Mouse (Mus musculus) thymus, adult 2 months (tissue): ENCODE results near the gene Slpi. TPM values are rescaled to one million over a fixed set of nuclear protein-coding genes. Genes with fewer than 3 reads are reported as not detected.

Experiments used
- DNase-seq: peaks from one replicate; pipeline ENCODE4 v3.0.0; 2021
- H3K27ac ChIP-seq: fragments of 200-500 bp; 2 replicates; pipeline ENCODE4 v1.5.1; 2012; ENCODE audit warnings: low read length, control low read depth; ENCODE audit not compliant: control insufficient read depth, insufficient read depth
- H3K27me3 ChIP-seq: fragments of 200-500 bp; 2 replicates; pipeline ENCODE4 v1.6.1; 2012; ENCODE audit warnings: mild to moderate bottlenecking, low read length, moderate library complexity, mixed read lengths; ENCODE audit not compliant: control insufficient read depth, insufficient read depth
- H3K36me3 ChIP-seq: fragments of 200-500 bp; 2 replicates; pipeline ENCODE4 v1.6.1; 2012; ENCODE audit warnings: mild to moderate bottlenecking, low read length, moderate library complexity; ENCODE audit not compliant: control insufficient read depth, insufficient read depth
- H3K4me1 ChIP-seq: fragments of 200-500 bp; replicated peaks from 2 replicates; pipeline ENCODE4 v1.6.1; 2012; ENCODE audit warnings: low read length; ENCODE audit not compliant: control insufficient read depth, insufficient read depth
- H3K4me3 ChIP-seq: fragments of 200-500 bp; 2 replicates; pipeline ENCODE4 v1.5.1; 2012; ENCODE audit warnings: mild to moderate bottlenecking, low read length, control low read depth, moderate library complexity; ENCODE audit not compliant: control insufficient read depth, insufficient read depth
- CTCF ChIP-seq: fragments of 200-500 bp; IDR thresholded peaks from 2 replicates; pipeline ENCODE4 v1.5.1; 2012; ENCODE audit warnings: mild to moderate bottlenecking, control low read depth, low read length, moderate library complexity, borderline replicate concordance; ENCODE audit not compliant: control insufficient read depth, poor library complexity, insufficient read depth; ENCODE audit errors: extremely low read depth
- POLR2A ChIP-seq: fragments of 200-500 bp; IDR thresholded peaks from 2 replicates; pipeline ENCODE4 v1.6.1; 2012; ENCODE audit warnings: mild to moderate bottlenecking, low read length, control low read depth, moderate library complexity; ENCODE audit not compliant: control insufficient read depth, poor library complexity, insufficient read depth; ENCODE audit errors: extremely low read depth
- WGBS: fragments of 180-500 bp; shearing (Covaris S2); methylation state at CpG from one replicate; pipeline ENCODE4 v1.1.7; 2018; 5-methylcytosine and 5-hydroxymethylcytosine counted together
- polyA plus RNA-seq: library from polyadenylated mRNA; depleted of rRNA; stranded (reverse); fragments of >200 nt; gene quantifications from 2 replicates; pipeline ENCODE4 v1.2.3, GENCODE M21; 2012

Gene Slpi
- polyA plus RNA-seq, 1 experiment = 7.5 TPM

- Histone ChIP-seq H3K27me3 (no peaks in the 10 kb centered on the region; the same call in 1 of the 2 replicates), H3K4me3 (no peak overlapping the region)
- DNase-seq = no peak
These were observed 5.9 kb downstream of the Slpi start for GRCm38 (mm10) chr2:164382971-164383370.

GRCm38 (mm10) chr2:164381726-164382125 lies 7.2 kb downstream of the Slpi start:
- Histone ChIP-seq H3K4me1 (no peaks in the 10 kb centered on the region), H3K36me3 (no peaks in the 10 kb centered on the region), H3K27me3 (no peaks in the 10 kb centered on the region; the same call in 1 of the 2 replicates), H3K4me3 (no peak overlapping the region), H3K27ac (no peak overlapping the region)
- 90% methylated on average over 8 of the region's 8 CpGs for WGBS
- TF ChIP-seq POLR2A (no peak), CTCF (no peak)
- DNase-seq = no peak

More at GRCm38 (mm10) chr2:164382971-164383370, 5.9 kb downstream of the Slpi start:
- Histone ChIP-seq H3K27ac (no peak overlapping the region), H3K4me1 (no peaks in the 10 kb centered on the region), H3K36me3 (no peaks in the 10 kb centered on the region)
- TF ChIP-seq CTCF (no peak), POLR2A (no peak)
- WGBS = 62% methylated on average over 3 of the region's 3 CpGs

GRCm38 (mm10) chr2:164377478-164378426 lies 11.1 kb downstream of the Slpi start:
- H3K4me1 ChIP-seq = no peaks in the 10 kb centered on the region
- 91% methylated on average over 15 of the region's 15 CpGs for WGBS
- H3K27ac ChIP-seq = no peak overlapping the region
- no peak for DNase-seq
- H3K36me3 ChIP-seq = no peaks in the 10 kb centered on the region
- no peak for TF ChIP-seq CTCF
- no peak for TF ChIP-seq POLR2A
- no peak overlapping the region for H3K4me3 ChIP-seq
- no peaks in the 10 kb centered on the region for H3K27me3 ChIP-seq

GRCm38 (mm10) chr2:164373187-164373586 lies 15.7 kb downstream of the Slpi start:
- WGBS = 39% methylated on average over 4 of the region's 4 CpGs
- H3K27me3 ChIP-seq = no peaks in the 10 kb centered on the region
- H3K36me3 ChIP-seq = no peaks in the 10 kb centered on the region
- no peak for DNase-seq
- H3K4me1 ChIP-seq = no peaks in the 10 kb centered on the region
- no peak overlapping the region for H3K27ac ChIP-seq
- TF ChIP-seq CTCF (no peak), POLR2A (no peak)
- no peak overlapping the region for H3K4me3 ChIP-seq

GRCm38 (mm10) chr2:164372408-164373053 lies 16.4 kb downstream of the Slpi start:
- DNase-seq = no peak
- H3K27ac ChIP-seq = no peak overlapping the region
- no peak overlapping the region for H3K4me3 ChIP-seq
- TF ChIP-seq CTCF (no peak), POLR2A (no peak)
- H3K4me1 ChIP-seq = no peaks in the 10 kb centered on the region
- no peaks in the 10 kb centered on the region for H3K27me3 ChIP-seq
- WGBS = 9% methylated on average over 3 of the region's 3 CpGs
- no peaks in the 10 kb centered on the region for H3K36me3 ChIP-seq

- WGBS = 97% methylated on average over 3 of the region's 3 CpGs
- no peaks in the 10 kb centered on the region for H3K27me3 ChIP-seq
- DNase-seq = no peak
- H3K4me1 ChIP-seq = no peaks in the 10 kb centered on the region
- no peak overlapping the region for H3K4me3 ChIP-seq
- no peak overlapping the region for H3K27ac ChIP-seq
- no peak for TF ChIP-seq POLR2A
- TF ChIP-seq CTCF = no peak
- no peaks in the 10 kb centered on the region for H3K36me3 ChIP-seq
These were observed 17.5 kb downstream of the Slpi start for GRCm38 (mm10) chr2:164371371-164371770.
